Mouse (Mus musculus): ENCODE data around the gene Pitpnm1.

Gene Pitpnm1

GRCm38 (mm10) chr19:4070311-4070710 is 29.5 kb upstream of the Pitpnm1 start:
- no peak for DNase-seq

DNA sequence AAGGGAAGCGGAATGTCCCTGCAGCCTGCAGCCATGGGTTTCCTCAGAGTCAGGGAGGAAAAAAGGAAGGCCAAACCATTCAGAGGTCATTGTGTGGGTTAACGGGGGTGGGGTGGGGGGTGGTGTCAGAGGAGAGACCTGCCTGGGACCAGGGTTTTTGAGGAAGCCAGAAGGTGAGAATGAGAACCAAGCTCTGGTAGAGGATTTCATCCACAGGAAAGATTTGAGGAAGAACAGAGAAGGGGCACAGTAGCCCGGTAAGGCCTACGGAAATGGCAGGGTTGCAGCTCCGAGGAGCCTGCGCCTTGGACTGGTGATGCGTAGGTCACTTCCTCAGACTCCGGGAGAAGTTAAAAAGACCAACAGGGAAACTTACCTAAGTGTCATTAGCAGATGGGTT is 29.0 kb upstream of the Pitpnm1 start:
- DNase-seq, result no peak

DNA sequence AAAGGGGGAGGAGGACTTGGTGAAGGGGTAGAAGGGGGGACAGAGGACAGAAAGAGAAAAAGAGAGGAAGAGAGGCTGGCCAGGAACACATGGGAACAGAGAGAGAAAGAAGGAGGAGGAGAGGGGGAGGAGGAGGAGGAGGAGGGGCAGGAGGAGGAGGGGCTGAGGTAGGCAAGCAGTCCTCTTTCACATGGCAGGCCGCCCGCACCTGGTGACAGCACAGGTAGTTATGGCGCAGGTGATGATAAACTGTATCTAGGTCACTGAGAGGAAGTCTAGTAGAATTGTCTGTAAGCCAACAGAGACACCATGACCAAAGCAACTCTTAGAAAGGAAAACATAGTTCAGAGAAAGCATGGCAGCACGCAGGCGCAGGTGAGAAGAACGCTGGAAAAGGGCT is 28.4 kb upstream of the Pitpnm1 start:
- DNase-seq, result no peak

DNA sequence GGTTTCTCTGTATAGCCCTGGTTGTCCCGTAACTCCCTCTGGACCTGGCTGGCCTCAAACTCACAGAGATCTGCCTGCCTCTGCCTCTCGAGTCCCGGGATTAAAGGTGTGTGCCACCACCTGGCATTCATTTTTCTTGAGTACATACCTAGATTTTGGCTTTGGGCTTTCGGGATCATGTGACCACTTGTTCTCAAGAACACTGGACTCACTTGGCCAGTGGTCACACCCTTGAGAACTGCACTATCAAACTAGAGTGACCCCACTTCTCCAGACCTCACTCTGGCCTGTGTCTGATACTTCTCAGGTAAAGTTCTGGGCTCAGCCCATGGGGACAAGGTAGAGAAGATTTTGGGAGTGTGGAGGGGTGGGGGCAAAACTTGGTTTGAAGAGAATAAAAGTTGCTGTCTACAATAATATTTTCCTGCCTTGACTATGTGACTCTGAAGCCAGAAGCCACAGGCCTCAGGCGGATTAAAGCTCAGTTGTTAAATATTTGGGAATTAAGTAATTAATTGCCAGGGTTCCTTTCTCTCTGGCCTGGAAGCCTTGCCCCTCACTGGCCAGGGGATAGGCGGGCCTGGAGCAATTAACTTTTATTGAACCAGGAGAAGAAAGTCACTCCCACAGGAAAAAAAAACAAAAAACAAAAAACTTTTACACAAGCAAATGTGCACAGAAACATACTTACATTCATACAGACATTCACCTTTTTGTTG is 26.9 kb upstream of the Pitpnm1 start:
- no peak for DNase-seq

DNA sequence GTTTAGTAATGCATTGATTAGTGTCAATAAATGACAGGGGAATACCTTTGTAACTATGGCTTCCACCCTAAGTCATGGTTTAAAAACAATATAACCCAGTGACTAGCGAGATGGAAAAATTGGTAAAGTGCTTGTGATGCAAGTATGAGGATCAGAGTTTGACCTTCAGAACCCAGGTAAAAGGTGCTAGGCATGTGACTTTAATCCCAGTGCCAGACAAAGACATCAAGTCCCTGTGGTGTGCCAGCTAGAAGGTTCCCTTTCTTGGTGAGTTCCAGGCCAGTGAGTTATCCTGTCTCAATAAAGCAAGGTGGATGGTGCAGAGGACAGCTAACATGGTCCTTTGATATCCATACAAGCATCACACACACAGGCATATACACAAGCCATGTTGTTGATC is 24.3 kb upstream of the Pitpnm1 start:
- no peak for DNase-seq

DNA sequence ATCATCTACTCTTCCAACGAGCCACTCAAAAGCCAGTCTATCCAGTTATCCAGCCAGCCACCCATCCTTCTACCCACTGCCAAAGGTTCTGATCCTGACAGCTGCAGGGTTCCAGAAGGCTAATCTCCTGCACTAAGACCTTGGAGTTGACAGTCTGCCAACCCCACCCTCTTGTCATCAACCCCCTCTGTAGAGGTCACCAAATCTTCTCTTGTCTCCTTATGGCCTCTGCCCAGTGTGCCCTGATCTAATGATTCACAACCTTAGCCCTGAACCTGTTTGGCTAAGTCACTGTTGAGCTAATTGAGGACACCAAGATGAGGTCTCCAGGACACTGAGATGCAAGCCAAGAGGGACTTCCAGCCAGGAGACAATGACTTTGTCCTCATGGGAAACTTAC is 20.2 kb upstream of the Pitpnm1 start:
- DNase-seq, result no peak

- DNase-seq, result no peak
These were observed 19.2 kb upstream of the Pitpnm1 start for GRCm38 (mm10) chr19:4080511-4081009.

GRCm38 (mm10) chr19:4081394-4081793 is 18.4 kb upstream of the Pitpnm1 start, which contains the start of gene Cabp2:
TSS of gene Cabp2 (plus strand) at chr19:4081578.
- no peak for DNase-seq

GRCm38 (mm10) chr19:4082219-4082965 is 17.4 kb upstream of the Pitpnm1 start:
- no peak for DNase-seq

GRCm38 (mm10) chr19:4083316-4083715 is 16.5 kb upstream of the Pitpnm1 start:
- DNase-seq, result no peak

DNA sequence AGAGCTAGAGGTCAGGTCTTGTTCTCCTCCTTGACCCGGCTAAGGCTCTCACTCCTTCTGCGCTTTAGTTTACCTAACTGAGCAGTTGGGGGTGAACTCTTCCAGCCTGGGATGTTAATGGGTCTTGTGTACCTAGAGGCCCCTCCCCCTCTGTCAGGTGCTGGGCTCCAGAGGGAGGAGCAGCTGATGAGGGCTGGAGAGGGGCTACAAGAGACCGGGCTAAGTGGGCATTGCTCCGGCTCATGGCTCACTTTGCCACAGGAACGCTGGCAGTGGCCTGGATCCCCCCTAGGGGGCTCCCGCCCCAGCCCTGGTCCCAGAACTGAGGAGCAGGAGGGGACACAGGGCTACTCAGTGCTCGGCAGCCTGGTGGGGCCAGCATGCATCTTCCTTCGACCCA is 16.0 kb upstream of the Pitpnm1 start:
- no peak for DNase-seq

GRCm38 (mm10) chr19:4084984-4085383 is 14.8 kb upstream of the Pitpnm1 start:
- DNase-seq, result no peak

GRCm38 (mm10) chr19:4086156-4086555 is 13.6 kb upstream of the Pitpnm1 start:
- DNase-seq, result no peak

DNA sequence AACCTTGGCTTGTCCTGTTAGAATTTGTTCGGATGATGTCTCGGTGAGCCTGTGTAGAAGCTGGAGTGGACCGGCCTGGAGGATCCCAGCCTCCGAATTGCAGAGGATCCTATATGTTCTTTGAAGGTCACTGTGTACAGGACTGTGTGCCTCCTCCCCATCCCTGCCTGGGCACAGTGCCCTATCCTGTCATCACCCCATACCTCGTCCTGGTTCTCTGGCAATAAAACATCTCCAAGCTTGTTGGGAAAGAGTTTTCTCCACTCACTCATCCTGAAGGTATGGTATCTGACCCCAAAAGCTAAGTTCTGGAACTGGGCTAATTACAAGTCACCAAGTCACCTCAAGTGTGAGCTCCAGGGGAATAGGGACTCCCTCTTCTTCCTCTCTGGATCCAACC is 12.7 kb upstream of the Pitpnm1 start:
- DNase-seq, result no peak

GRCm38 (mm10) chr19:4088146-4088545 is 11.7 kb upstream of the Pitpnm1 start:
- DNase-seq, result no peak

GRCm38 (mm10) chr19:4089128-4089527 is 10.7 kb upstream of the Pitpnm1 start:
- no peak for DNase-seq

DNA sequence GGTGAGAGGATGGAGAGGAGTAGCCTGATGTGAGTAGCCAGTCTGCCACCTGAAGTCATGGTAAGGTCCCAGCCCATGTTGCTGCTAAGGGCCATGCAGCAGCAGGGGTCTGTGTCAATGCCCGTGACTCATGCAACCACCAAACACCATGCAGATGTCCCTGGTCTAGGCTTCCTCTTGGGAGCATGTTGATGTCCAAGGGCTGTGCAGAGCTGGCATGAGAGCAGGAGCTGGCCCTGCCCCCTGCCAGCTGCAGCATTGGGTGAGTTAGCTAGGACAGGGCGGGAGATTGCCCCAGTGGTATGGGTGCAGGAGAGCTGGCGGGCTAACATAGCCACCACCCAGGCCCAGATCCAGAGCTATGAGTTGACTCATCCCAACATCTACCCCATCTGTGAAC is 9.4 kb upstream of the Pitpnm1 start:
- DNase-seq, result no peak

DNA sequence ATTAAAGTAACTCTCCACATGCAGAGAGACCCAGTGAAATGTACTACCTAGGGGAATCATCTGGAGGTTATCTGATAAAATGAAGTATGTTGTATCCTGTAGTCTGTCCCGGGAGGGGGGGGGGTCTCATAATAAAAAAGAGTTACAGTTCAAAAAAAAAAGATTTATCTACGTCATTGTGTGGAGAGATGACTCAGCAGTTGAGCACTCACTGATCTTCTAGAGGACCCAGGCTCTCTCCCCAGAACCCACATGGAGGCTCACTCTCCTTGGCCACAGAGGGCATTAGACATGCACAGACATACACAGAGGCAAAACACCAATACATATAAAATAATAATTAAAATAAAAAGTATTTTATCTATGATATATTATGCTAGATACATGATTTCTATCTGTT is 8.4 kb upstream of the Pitpnm1 start:
- DNase-seq, result no peak

- DNase-seq, result no peak
These were observed 7.0 kb upstream of the Pitpnm1 start for GRCm38 (mm10) chr19:4092750-4093149.

GRCm38 (mm10) chr19:4093772-4094171 is 6.0 kb upstream of the Pitpnm1 start:
- no peak for DNase-seq

- DNase-seq, result no peak
These were observed 5.5 kb upstream of the Pitpnm1 start for GRCm38 (mm10) chr19:4094348-4094747.

DNA sequence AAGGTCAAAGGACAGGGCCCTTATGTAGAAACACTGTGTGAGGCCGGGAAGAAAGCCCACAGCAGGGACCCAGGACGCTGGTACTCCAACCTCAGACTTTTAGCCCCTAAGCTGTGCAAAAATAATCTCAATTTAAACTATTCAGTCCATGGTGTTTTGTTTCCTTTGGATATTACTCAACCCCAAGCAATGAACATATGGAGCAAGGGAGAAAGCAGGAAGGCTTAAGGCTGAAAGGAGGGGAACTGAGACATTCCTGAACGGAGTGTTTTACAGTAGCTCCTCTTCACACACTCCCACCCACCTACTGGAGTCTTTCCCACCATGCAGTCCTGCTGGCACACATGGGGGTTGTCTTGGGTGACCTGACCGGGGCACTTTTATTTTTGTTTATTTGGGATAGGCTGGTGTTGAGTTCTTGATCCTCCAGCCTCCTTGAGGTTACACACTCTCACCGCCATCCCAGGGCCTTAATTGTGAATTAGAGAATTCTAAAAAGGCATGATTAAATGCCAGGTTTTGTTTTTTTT is 5.0 kb upstream of the Pitpnm1 start:
- DNase-seq, result no peak

- no peak for DNase-seq
These were observed 4.0 kb upstream of the Pitpnm1 start for GRCm38 (mm10) chr19:4095802-4096201.
